Mouse (Mus musculus) ovary, adult 18-20 months (tissue): ENCODE results near the gene Asap2.
"Not testable (repeated sequence)": the region's sequence is repeated elsewhere in the genome, so short reads cannot be mapped to it uniquely, and the experiment has no call there.

Experiments used
- DNase-seq: peaks from one replicate; pipeline ENCODE4 v3.0.0; 2022; ENCODE audit warnings: low spot score, mixed read lengths

Gene Asap2

GRCm38 (mm10) chr12:20990132-20990531 is at the start of gene Asap2:
Gene Asap2 (plus strand): TSS chr12:20990459.
- DNase-seq: peak; percentile 29

GRCm38 (mm10) chr12:20947051-20947997 is 42.9 kb upstream of the Asap2 start:
- not testable (repeated sequence) for DNase-seq

- not testable (repeated sequence) for DNase-seq
Measured at GRCm38 (mm10) chr12:20990579-20990978, 320 bp downstream of the Asap2 start.

- DNase-seq: not testable (repeated sequence)
Measured at GRCm38 (mm10) chr12:21030875-21031274, 40.6 kb downstream of the Asap2 start.

- not testable (repeated sequence) for DNase-seq
Measured at GRCm38 (mm10) chr12:21046716-21047115, 56.5 kb downstream of the Asap2 start.

GRCm38 (mm10) chr12:21075731-21076130 is 85.5 kb downstream of the Asap2 start:
- peak; percentile 14 for DNase-seq

GRCm38 (mm10) chr12:21090168-21090567 is 99.9 kb downstream of the Asap2 start:
- DNase-seq: not testable (repeated sequence)

- DNase-seq: not testable (repeated sequence)
Measured at GRCm38 (mm10) chr12:21092446-21092845, 102.2 kb downstream of the Asap2 start.

- not testable (repeated sequence) for DNase-seq
Measured at GRCm38 (mm10) chr12:21097806-21098325, 107.6 kb downstream of the Asap2 start.

- DNase-seq: not testable (repeated sequence)
Measured at GRCm38 (mm10) chr12:21111116-21111475, 120.8 kb downstream of the Asap2 start.

- DNase-seq: peak; percentile 76
Measured at GRCm38 (mm10) chr12:21111476-21112452, 121.5 kb downstream of the Asap2 start.

- DNase-seq: peak; percentile 27
Measured at GRCm38 (mm10) chr12:21112453-21112857, 122.2 kb downstream of the Asap2 start.

GRCm38 (mm10) chr12:21119446-21119845 is 129.2 kb downstream of the Asap2 start:
- DNase-seq: no peak

GRCm38 (mm10) chr12:21122818-21123217 is 132.6 kb downstream of the Asap2 start:
- DNase-seq: no peak

GRCm38 (mm10) chr12:21123647-21124046 is 133.4 kb downstream of the Asap2 start:
- DNase-seq: no peak

- no peak for DNase-seq
Measured at GRCm38 (mm10) chr12:21125675-21126470, 135.6 kb downstream of the Asap2 start.

- no peak for DNase-seq
Measured at GRCm38 (mm10) chr12:21126516-21126915, 136.3 kb downstream of the Asap2 start.

GRCm38 (mm10) chr12:21128930-21129869 is 138.9 kb downstream of the Asap2 start:
- no peak for DNase-seq

GRCm38 (mm10) chr12:21130274-21130823 is 140.1 kb downstream of the Asap2 start:
- no peak for DNase-seq

GRCm38 (mm10) chr12:21132537-21132936 is 142.3 kb downstream of the Asap2 start:
- DNase-seq: no peak
